Mouse (Mus musculus) c-Kit-positive CD71-positive TER-119-negative erythroid progenitor cells, embryonic 14.5 days (primary cell): ENCODE results near the gene Gm29644.
"Not testable (repeated sequence)": the region's sequence is repeated elsewhere in the genome, so short reads cannot be mapped to it uniquely, and the experiment has no call there.

Experiments
- DNase-seq: peaks from one replicate; pipeline ENCODE4 v3.0.0-alpha.2; 2013; ENCODE audit warnings: low read depth

Gm29644 gene

GRCm38 (mm10) chrY:70303187-70303586 lies at the start of gene Gm29644, which contains the start of gene Gm29423:
Gene Gm29644, minus strand, starts transcription at chrY:70303343.
Gene Gm29423, minus strand, starts transcription at chrY:70303287.
- DNase-seq: not testable (repeated sequence)

GRCm38 (mm10) chrY:70273542-70273941 lies 29.6 kb downstream of the Gm29644 start, which contains the start of gene Gm21118:
Gene Gm21118, minus strand, starts transcription at chrY:70273642.
- DNase-seq: not testable (repeated sequence)
